Mouse (Mus musculus) ES-E14 (cell line): ENCODE data around the gene Xrra1. TPM values are rescaled to one million over a fixed set of nuclear protein-coding genes. Genes with fewer than 3 reads are reported as not detected.

Experiments
- DNase-seq: peaks from one replicate; pipeline ENCODE4 v3.0.0-alpha.2; 2013; ENCODE audit warnings: low read depth, low spot score
- H3K27ac ChIP-seq: 2 replicates; pipeline ENCODE4 v1.5.1; 2012; ENCODE audit warnings: low read depth, mild to moderate bottlenecking, low read length, moderate library complexity, mixed read lengths; ENCODE audit not compliant: poor library complexity, insufficient read depth, severe bottlenecking
- H3K36me3 ChIP-seq: 2 replicates; pipeline ENCODE4 v1.6.1; 2012; ENCODE audit warnings: mild to moderate bottlenecking, low read length, moderate library complexity, mixed read lengths; ENCODE audit not compliant: control insufficient read depth, poor library complexity, insufficient read depth, severe bottlenecking
- H3K4me1 ChIP-seq, 2 experiments: fragments of 150-350 bp in 1 of 2; sonication (generic) in 1 of 2; 2 replicates each; pipeline ENCODE4 v1.6.1; 2012; ENCODE audit warnings: low read length in 2 of 2, mild to moderate bottlenecking in 1 of 2, mixed read lengths in 1 of 2; ENCODE audit not compliant: control insufficient read depth in 2 of 2, insufficient read depth in 2 of 2, poor library complexity in 1 of 2
- H3K4me3 ChIP-seq, 2 experiments: fragments of 150-350 bp in 1 of 2; sonication (generic) in 1 of 2; 2 replicates each; pipeline ENCODE4 v1.5.1; 2012; ENCODE audit warnings: low read length in 2 of 2, low read depth in 1 of 2, mild to moderate bottlenecking in 1 of 2, mixed read lengths in 1 of 2; ENCODE audit not compliant: insufficient read depth in 1 of 2, poor library complexity in 1 of 2, severe bottlenecking in 1 of 2
- H3K9ac ChIP-seq: 2 replicates; pipeline ENCODE4 v1.6.1; 2012; ENCODE audit warnings: low read depth, mild to moderate bottlenecking, low read length, mixed read lengths; ENCODE audit not compliant: poor library complexity, insufficient read depth, severe bottlenecking
- H3K9me3 ChIP-seq: fragments of 150-350 bp; sonication (generic); 2 replicates; pipeline ENCODE4 v1.6.1; 2012; ENCODE audit warnings: low read depth, mild to moderate bottlenecking, low read length; ENCODE audit not compliant: control insufficient read depth, insufficient read depth
- CHD2 ChIP-seq: IDR thresholded peaks from 2 replicates; pipeline ENCODE4 v1.6.1; 2014; ENCODE audit warnings: mild to moderate bottlenecking, low read depth, low read length, inconsistent platforms
- HCFC1 ChIP-seq: IDR thresholded peaks from 2 replicates; pipeline ENCODE4 v1.6.1; 2012; ENCODE audit warnings: low read length, inconsistent platforms, borderline replicate concordance; ENCODE audit not compliant: insufficient read depth
- MAFK ChIP-seq: IDR thresholded peaks from 2 replicates; pipeline ENCODE4 v1.6.1; 2014; ENCODE audit warnings: mild to moderate bottlenecking, low read depth, low read length, inconsistent platforms; ENCODE audit not compliant: insufficient read depth
- ZC3H11A ChIP-seq: IDR thresholded peaks from 2 replicates; pipeline ENCODE4 v1.6.1; 2012; ENCODE audit warnings: low read depth, mild to moderate bottlenecking, inconsistent platforms, low read length, borderline replicate concordance
- ZNF384 ChIP-seq: IDR thresholded peaks from 2 replicates; pipeline ENCODE4 v1.6.1; 2012; ENCODE audit warnings: low read depth, low read length, inconsistent platforms
- in situ Hi-C, 2 experiments: fragments of 600-800 bp; cut with MboI; formaldehyde crosslinking; loops; one replicate each; pipeline ENCODE4 v1.15.1; 2025; ENCODE audit warnings: low sequenced_read_pairs in 2 of 2, inconsistent platforms in 1 of 2; ENCODE audit not compliant: unreplicated experiment in 2 of 2
- total RNA-seq: library from RNA; depleted of rRNA; stranded (reverse); fragments of 300-350 nt; gene quantifications from 2 replicates; pipeline ENCODE4 v1.2.3, GENCODE M21; 2012

Gene Xrra1
- total RNA-seq, 1 experiment, result 0.40 TPM

- Histone ChIP-seq H3K4me3 (no peak overlapping the region), H3K4me1 (no peaks in the 10 kb centered on the region), H3K27ac (no peak overlapping the region), H3K9me3 (no peaks in the 10 kb centered on the region), H3K36me3 (no peaks in the 10 kb centered on the region), H3K9ac (no peak overlapping the region)
- no peak for TF ChIP-seq CHD2
- no peak for TF ChIP-seq HCFC1
- no peak for TF ChIP-seq MAFK
- TF ChIP-seq ZNF384, result no peak
- DNase-seq, result no peak
- in situ Hi-C loops, result no loop called here
Observed at GRCm38 (mm10) chr7:99906346-99906745, 47.4 kb downstream of the Xrra1 start.

- Histone ChIP-seq H3K36me3 (no peaks in the 10 kb centered on the region), H3K27ac (no peak overlapping the region), H3K9ac (no peak overlapping the region), H3K4me3 (no peak overlapping the region), H3K4me1 (no peaks in the 10 kb centered on the region), H3K9me3 (no peaks in the 10 kb centered on the region)
- TF ChIP-seq CHD2, result no peak
- no peak for TF ChIP-seq ZNF384
- TF ChIP-seq MAFK, result no peak
- TF ChIP-seq HCFC1, result no peak
- TF ChIP-seq ZC3H11A, result no peak
- DNase-seq, result no peak
- in situ Hi-C loops, result no loop called here
Observed at GRCm38 (mm10) chr7:99907463-99907862, 48.5 kb downstream of the Xrra1 start.

GRCm38 (mm10) chr7:99911038-99911437 is 52.1 kb downstream of the Xrra1 start:
- H3K9me3 ChIP-seq, result no peaks in the 10 kb centered on the region
- H3K4me3 ChIP-seq, result no peak overlapping the region
- H3K36me3 ChIP-seq, result no peaks in the 10 kb centered on the region
- H3K4me1 ChIP-seq, result no peaks in the 10 kb centered on the region
- DNase-seq, result no peak
- no peak overlapping the region for H3K9ac ChIP-seq
- H3K27ac ChIP-seq, result no peak overlapping the region
- TF ChIP-seq MAFK (no peak), ZC3H11A (no peak), CHD2 (no peak), ZNF384 (no peak), HCFC1 (no peak)
- in situ Hi-C loops, result no loop called here

- no peaks in the 10 kb centered on the region for H3K9me3 ChIP-seq
- in situ Hi-C loops, result no loop called here
- H3K27ac ChIP-seq, result no peak overlapping the region
- H3K36me3 ChIP-seq, result no peaks in the 10 kb centered on the region
- DNase-seq, result no peak
- no peak overlapping the region for H3K4me3 ChIP-seq
- no peak overlapping the region for H3K9ac ChIP-seq
- TF ChIP-seq ZC3H11A, result no peak
- TF ChIP-seq CHD2, result no peak
- no peak for TF ChIP-seq HCFC1
- TF ChIP-seq MAFK, result no peak
- no peak for TF ChIP-seq ZNF384
- H3K4me1 ChIP-seq, result no peaks in the 10 kb centered on the region; a peak in 1 of 4 replicates
Observed at GRCm38 (mm10) chr7:99914316-99914715, 55.4 kb downstream of the Xrra1 start.

GRCm38 (mm10) chr7:99915511-99915910 is 56.6 kb downstream of the Xrra1 start:
- no peak for TF ChIP-seq MAFK
- no peak for TF ChIP-seq HCFC1
- TF ChIP-seq CHD2, result no peak
- no peak for TF ChIP-seq ZNF384
- H3K9ac ChIP-seq, result no peak overlapping the region
- no peaks in the 10 kb centered on the region; a peak in 1 of 4 replicates for H3K4me1 ChIP-seq
- DNase-seq, result no peak
- H3K27ac ChIP-seq, result no peak overlapping the region
- H3K36me3 ChIP-seq, result no peaks in the 10 kb centered on the region
- H3K4me3 ChIP-seq, result no peak overlapping the region
- H3K9me3 ChIP-seq, result no peaks in the 10 kb centered on the region
- in situ Hi-C loops, result no loop called here
